Mouse (Mus musculus) hindbrain, embryonic 14.5 days (tissue): ENCODE measurements around the gene Lrrc8a. TPM values are rescaled to one million over a fixed set of nuclear protein-coding genes. Genes with fewer than 3 reads are reported as not detected.

ENCODE experiments used
- ATAC-seq: fragments of 200-750 bp; cut with Nextera tagmentation; 2 replicates; pipeline ENCODE4 v1.8.0; 2017; ENCODE audit warnings: moderate number of reproducible peaks, mild to moderate bottlenecking, moderate TSS enrichment, moderate library complexity; ENCODE audit not compliant: low FRiP score
- DNase-seq: peaks from one replicate; pipeline ENCODE4 v3.0.0-alpha.2; 2015; ENCODE audit warnings: low spot score
- H3K27ac ChIP-seq: fragments of 300-500 bp; sonication (generic); 2 replicates; pipeline ENCODE4 v1.5.1; 2014; ENCODE audit warnings: mild to moderate bottlenecking, moderate library complexity
- H3K27me3 ChIP-seq: fragments of 300-500 bp; sonication (generic); 2 replicates; pipeline ENCODE4 v1.6.1; 2014; ENCODE audit warnings: mild to moderate bottlenecking, low read length, mixed read lengths; ENCODE audit not compliant: control insufficient read depth, insufficient read depth
- H3K36me3 ChIP-seq: fragments of 300-500 bp; sonication (generic); replicated peaks from 2 replicates; pipeline ENCODE4 v1.6.1; 2014; ENCODE audit not compliant: control insufficient read depth, insufficient read depth
- H3K4me1 ChIP-seq: fragments of 300-500 bp; sonication (generic); replicated peaks from 2 replicates; pipeline ENCODE4 v1.6.1; 2014; ENCODE audit warnings: antibody characterized with exemption, low read length, mixed read lengths; ENCODE audit not compliant: control insufficient read depth, insufficient read depth
- H3K4me2 ChIP-seq: fragments of 300-500 bp; sonication (generic); replicated peaks from 2 replicates; pipeline ENCODE4 v1.6.1; 2014; ENCODE audit warnings: mild to moderate bottlenecking, moderate library complexity
- H3K4me3 ChIP-seq: fragments of 300-500 bp; sonication (generic); replicated peaks from 2 replicates; pipeline ENCODE4 v1.5.1; 2014; ENCODE audit warnings: mild to moderate bottlenecking, low read length
- H3K9ac ChIP-seq: fragments of 300-500 bp; sonication (generic); 2 replicates; pipeline ENCODE4 v1.6.1; 2014
- H3K9me3 ChIP-seq: fragments of 300-500 bp; sonication (generic); 2 replicates; pipeline ENCODE4 v1.6.1; 2016; ENCODE audit warnings: low read length; ENCODE audit not compliant: control insufficient read depth
- WGBS: fragments of 180-500 bp; shearing (Covaris S2); extraction: QIAGEN DNeasy Blood & Tissue Kit; methylation state at CpG from one replicate; pipeline ENCODE4 v1.1.7; 2014; 5-methylcytosine and 5-hydroxymethylcytosine counted together
- polyA plus RNA-seq: library from polyadenylated mRNA; unstranded; fragments of >200 nt; fragmentation: Nextera tagmentation; extraction: Ambion mirVana; gene quantifications from 2 replicates; pipeline ENCODE4 v1.2.1, GENCODE M21; 2014

The Lrrc8a gene
- 57.9 and 58.6 TPM in 2 replicates for polyA plus RNA-seq

GRCm38 (mm10) chr2:30237199-30237880, at the start of gene Lrrc8a:
Gene Lrrc8a, plus strand, starts transcription at chr2:30237715.
- peak within 1 kb of the TSS; percentile 92 for H3K27ac ChIP-seq
- H3K4me2 ChIP-seq, result peak within 1 kb of the TSS; percentile 84
- peak within 1 kb of the TSS; percentile 86 for H3K9ac ChIP-seq
- H3K9me3 ChIP-seq, result no peaks in the 10 kb centered on the region
- H3K4me3 ChIP-seq, result peak within 1 kb of the TSS; percentile 63
- ATAC-seq, result peak; percentile 97
- peaks cover 22% of the 10 kb centered on the region for H3K4me1 ChIP-seq
- H3K27me3 ChIP-seq, result no peaks in the 10 kb centered on the region
- peak; percentile 99 for DNase-seq
- WGBS, result under 1% methylated on average over 57 of the region's 67 CpGs
- H3K36me3 ChIP-seq, result peaks cover 22% of the 10 kb centered on the region

DNA sequence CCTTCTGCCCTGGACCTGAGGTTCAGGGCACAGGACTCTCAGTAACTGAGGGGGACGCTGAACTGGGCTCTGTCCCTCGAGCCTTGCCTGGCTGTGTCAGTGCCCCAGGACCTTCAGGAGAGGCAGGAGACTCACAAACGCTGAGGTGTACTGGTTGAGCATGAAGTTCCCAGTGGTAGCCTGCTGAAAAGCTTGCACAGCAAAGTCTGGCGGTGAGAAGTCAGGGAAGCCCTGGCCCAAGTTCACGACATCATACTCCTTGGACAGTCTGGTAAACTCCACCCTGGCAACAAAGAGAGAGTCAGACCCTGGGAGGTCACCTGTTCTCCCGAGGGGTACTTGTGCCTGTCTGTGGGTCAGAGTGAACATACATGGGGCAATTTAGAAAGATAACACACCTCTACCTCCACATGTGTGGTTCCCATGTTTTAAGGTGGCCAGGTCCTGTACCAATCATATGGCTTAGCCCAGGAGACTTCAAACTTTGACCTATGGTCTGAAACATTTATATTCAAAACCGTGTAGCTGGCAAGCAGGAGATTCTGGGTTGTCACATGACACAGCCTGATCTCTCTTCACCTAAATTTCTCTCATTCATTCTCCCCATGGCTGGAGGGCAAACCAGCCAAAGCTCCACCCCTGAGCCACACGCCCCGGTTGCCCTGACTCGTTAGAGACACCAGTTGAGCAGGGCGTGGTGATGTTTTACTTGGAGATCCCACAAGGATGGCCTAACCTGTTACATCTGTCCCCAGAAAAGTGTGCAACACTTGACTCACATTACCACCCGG, 45.5 kb upstream of the Lrrc8a start:
- ATAC-seq (no peak), DNase-seq (no peak)
- Histone ChIP-seq H3K27ac (no peak overlapping the region), H3K4me3 (no peak overlapping the region), H3K4me2 (no peak overlapping the region), H3K9me3 (no peaks in the 10 kb centered on the region), H3K27me3 (no peaks in the 10 kb centered on the region), H3K36me3 (no peaks in the 10 kb centered on the region; the same call in 1 of the 2 replicates), H3K4me1 (no peaks in the 10 kb centered on the region), H3K9ac (no peak overlapping the region)
- 89% methylated on average over 12 of the region's 12 CpGs for WGBS

GRCm38 (mm10) chr2:30194656-30195055, 42.9 kb upstream of the Lrrc8a start:
- Histone ChIP-seq H3K27me3 (no peaks in the 10 kb centered on the region), H3K4me1 (no peaks in the 10 kb centered on the region), H3K9me3 (no peaks in the 10 kb centered on the region), H3K27ac (no peak overlapping the region), H3K9ac (no peak overlapping the region), H3K36me3 (no peaks in the 10 kb centered on the region), H3K4me3 (no peak overlapping the region), H3K4me2 (no peak overlapping the region)
- ATAC-seq, result no peak
- DNase-seq, result no peak
- 84% methylated on average over 3 of the region's 3 CpGs for WGBS

DNA sequence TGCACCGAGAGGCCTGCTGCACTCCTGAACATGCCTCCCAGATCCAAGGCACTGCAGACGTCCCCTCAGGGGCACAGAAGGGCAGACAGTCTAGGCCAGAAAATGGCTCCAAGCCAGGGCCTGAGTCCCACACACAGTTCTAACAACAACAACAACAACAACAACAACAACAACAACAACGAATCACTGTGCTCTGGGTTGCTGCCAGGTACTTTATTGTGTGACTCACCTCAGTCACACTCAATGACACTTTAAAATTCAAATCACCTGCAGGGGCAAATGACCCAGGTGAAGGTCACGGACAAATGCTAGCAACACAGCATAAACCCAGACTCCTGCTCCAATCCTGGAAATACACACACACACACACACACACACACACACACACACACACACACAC, 39.5 kb upstream of the Lrrc8a start:
- ATAC-seq (no peak), DNase-seq (no peak)
- Histone ChIP-seq H3K9me3 (no peaks in the 10 kb centered on the region), H3K4me1 (no peaks in the 10 kb centered on the region), H3K4me3 (no peak overlapping the region), H3K27ac (no peak overlapping the region), H3K4me2 (no peak overlapping the region), H3K36me3 (no peaks in the 10 kb centered on the region), H3K27me3 (no peaks in the 10 kb centered on the region), H3K9ac (no peak overlapping the region)
- WGBS, result 72% methylated on average over 4 of the region's 4 CpGs

GRCm38 (mm10) chr2:30199984-30200383, 37.5 kb upstream of the Lrrc8a start:
- DNase-seq (no peak), ATAC-seq (no peak)
- no peaks in the 10 kb centered on the region for H3K36me3 ChIP-seq
- no peaks in the 10 kb centered on the region for H3K9me3 ChIP-seq
- no peak overlapping the region for H3K27ac ChIP-seq
- WGBS, result 83% methylated on average over 1 of the region's 1 CpGs
- H3K27me3 ChIP-seq, result no peaks in the 10 kb centered on the region
- H3K4me2 ChIP-seq, result no peak overlapping the region
- no peak overlapping the region for H3K9ac ChIP-seq
- no peak overlapping the region for H3K4me3 ChIP-seq
- peaks cover 5% of the 10 kb centered on the region for H3K4me1 ChIP-seq

GRCm38 (mm10) chr2:30200388-30200925, 37.1 kb upstream of the Lrrc8a start:
- Histone ChIP-seq H3K9ac (no peak overlapping the region), H3K27me3 (no peaks in the 10 kb centered on the region), H3K4me1 (peaks cover 6% of the 10 kb centered on the region), H3K4me2 (no peak overlapping the region), H3K9me3 (no peaks in the 10 kb centered on the region), H3K27ac (no peak overlapping the region), H3K4me3 (no peak overlapping the region), H3K36me3 (no peaks in the 10 kb centered on the region)
- ATAC-seq, result no peak
- WGBS, result 84% methylated on average over 5 of the region's 5 CpGs
- DNase-seq, result no peak

GRCm38 (mm10) chr2:30203439-30203838, 34.1 kb upstream of the Lrrc8a start:
- WGBS, result 77% methylated on average over 7 of the region's 7 CpGs
- no peaks in the 10 kb centered on the region for H3K9me3 ChIP-seq

DNA sequence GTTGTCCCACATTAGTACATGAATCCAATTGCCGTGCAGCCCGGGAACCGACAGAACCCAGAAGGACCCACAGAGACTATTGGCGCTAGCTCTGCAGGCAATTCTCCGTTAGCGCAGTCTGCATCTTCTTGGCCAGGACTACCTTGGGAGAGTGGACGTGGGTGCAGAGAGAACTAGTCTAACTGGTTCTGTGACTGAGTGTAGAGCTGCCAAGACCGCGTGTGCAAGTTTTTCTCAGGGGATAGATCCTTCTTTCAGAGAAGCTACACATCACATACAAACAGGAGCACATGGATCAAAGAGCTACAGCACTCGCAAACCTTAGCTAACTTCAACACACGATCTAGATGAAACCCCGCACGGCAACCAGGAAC, 32.3 kb upstream of the Lrrc8a start:
- Histone ChIP-seq H3K36me3 (no peaks in the 10 kb centered on the region), H3K9me3 (no peaks in the 10 kb centered on the region), H3K4me2 (peak overlapping the region; percentile 78), H3K27me3 (no peaks in the 10 kb centered on the region), H3K4me1 (peaks cover 11% of the 10 kb centered on the region), H3K4me3 (peak overlapping the region; percentile 61), H3K9ac (peak overlapping the region; percentile 68), H3K27ac (peak overlapping the region; percentile 78)
- WGBS, result under 1% methylated on average over 13 of the region's 13 CpGs
- peak; percentile 61 for ATAC-seq
- DNase-seq, result no peak

More at GRCm38 (mm10) chr2:30203439-30203838, 34.1 kb upstream of the Lrrc8a start:
- Histone ChIP-seq H3K4me3 (no peak overlapping the region), H3K36me3 (no peaks in the 10 kb centered on the region), H3K4me1 (peaks cover 11% of the 10 kb centered on the region), H3K27ac (no peak overlapping the region), H3K9ac (no peak overlapping the region), H3K27me3 (no peaks in the 10 kb centered on the region), H3K4me2 (no peak overlapping the region)
- no peak for DNase-seq
- ATAC-seq, result no peak

DNA sequence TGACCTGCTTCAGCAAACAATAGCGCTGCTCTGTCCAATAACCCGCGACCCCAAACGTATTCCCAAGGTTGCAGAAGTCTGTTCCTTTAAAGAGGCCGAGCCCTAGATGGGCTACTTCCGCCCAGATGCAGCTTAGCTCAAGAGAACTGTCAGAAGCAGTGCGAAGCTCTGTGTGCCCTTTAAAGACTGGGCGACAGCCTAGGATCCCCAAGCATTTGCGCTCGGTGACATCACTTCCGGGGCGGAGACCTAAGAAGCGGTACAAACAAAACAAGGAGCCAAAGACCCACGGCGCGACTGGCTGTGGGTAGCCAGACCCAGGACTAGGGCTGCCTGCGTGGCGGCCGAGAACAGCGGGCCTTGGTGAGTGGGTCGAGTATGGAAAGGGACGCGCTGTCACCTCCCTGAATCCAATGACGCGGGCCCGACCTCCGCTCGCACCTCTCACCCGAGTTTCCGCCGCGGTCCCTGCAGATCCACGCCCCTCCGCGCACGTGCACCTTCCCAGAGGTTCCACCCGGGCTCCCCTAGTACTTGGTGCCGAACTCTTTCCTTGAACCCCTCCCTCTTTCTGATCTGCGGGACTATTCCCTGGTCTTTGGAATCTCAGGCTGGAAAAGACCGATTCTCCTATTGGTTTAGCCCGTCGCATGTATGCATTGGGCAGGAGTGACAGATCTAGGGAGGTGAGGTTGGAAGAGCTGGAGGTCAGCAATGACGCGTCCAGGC, 31.7 kb upstream of the Lrrc8a start, which contains the start of gene Kyat1:
Gene Kyat1 (minus strand): TSS at position 219 of the 729 bp plus-strand sequence.
- H3K9ac ChIP-seq, result peak within 1 kb of the TSS; percentile 68
- ATAC-seq, result peak; percentile 98
- WGBS, result under 1% methylated on average over 44 of the region's 44 CpGs
- DNase-seq, result peak; percentile 97
- peaks cover 11% of the 10 kb centered on the region for H3K4me1 ChIP-seq
- H3K27ac ChIP-seq, result peak within 1 kb of the TSS; percentile 78
- peak within 1 kb of the TSS; percentile 78 for H3K4me2 ChIP-seq
- H3K27me3 ChIP-seq, result no peaks in the 10 kb centered on the region
- H3K9me3 ChIP-seq, result no peaks in the 10 kb centered on the region
- H3K36me3 ChIP-seq, result no peaks in the 10 kb centered on the region
- peak within 1 kb of the TSS; percentile 61 for H3K4me3 ChIP-seq
